Mouse (Mus musculus) bone marrow macrophage, adult 2 months (primary cell): Measurements from ENCODE around the gene Gls2. TPM values are rescaled to one million over a fixed set of nuclear protein-coding genes. Genes with fewer than 3 reads are reported as not detected.
A peak's percentile ranks its signal among the peaks of the same experiment; 100 is the strongest.

ENCODE experiments used
- H3K27ac ChIP-seq: 2 replicates; pipeline ENCODE4 v1.5.1; 2012; ENCODE audit warnings: low read depth, low read length; ENCODE audit not compliant: insufficient read depth
- H3K4me1 ChIP-seq: 2 replicates; pipeline ENCODE4 v1.6.1; 2012; ENCODE audit warnings: low read length; ENCODE audit not compliant: control insufficient read depth, insufficient read depth
- H3K4me3 ChIP-seq: 2 replicates; pipeline ENCODE4 v1.5.1; 2012; ENCODE audit warnings: mild to moderate bottlenecking, low read length, moderate library complexity; ENCODE audit not compliant: insufficient read depth
- CTCF ChIP-seq: IDR thresholded peaks from 2 replicates; pipeline ENCODE4 v1.5.1; 2012; ENCODE audit warnings: low read depth, mild to moderate bottlenecking, low read length, moderate library complexity
- POLR2A ChIP-seq: IDR thresholded peaks from 2 replicates; pipeline ENCODE4 v1.6.1; 2012; ENCODE audit warnings: mild to moderate bottlenecking, low read depth, low read length, borderline replicate concordance
- polyA plus RNA-seq: library from polyadenylated mRNA; stranded (reverse); fragments of >200 nt; gene quantifications from 2 replicates; pipeline ENCODE4 v1.2.4, GENCODE M21; 2012; ENCODE audit not compliant: missing spikeins, insufficient read depth, insufficient read length

The Gls2 gene
- polyA plus RNA-seq, 1 experiment = not detected

DNA sequence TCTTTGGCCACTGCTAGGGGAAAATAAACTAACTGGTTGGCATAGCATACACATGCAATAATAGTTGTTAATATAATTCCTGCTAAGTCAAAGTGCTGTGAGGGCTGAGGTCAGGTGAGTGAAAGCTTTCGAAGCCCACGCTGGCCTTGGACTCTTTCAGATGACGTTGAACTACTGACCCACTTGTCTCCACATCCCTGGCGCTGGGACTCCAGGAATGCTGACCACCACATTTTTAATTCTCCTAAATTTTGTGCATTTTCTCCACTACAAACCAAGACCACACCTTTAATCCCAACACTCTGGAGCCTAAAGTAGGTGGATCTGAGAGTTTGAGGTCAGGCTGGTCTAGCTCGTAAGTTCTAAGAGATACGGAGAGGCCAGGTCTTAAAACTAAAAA is 1.1 kb upstream of the Gls2 start:
- Histone ChIP-seq H3K27ac (no peak overlapping the region), H3K4me3 (no peak overlapping the region), H3K4me1 (no peaks in the 10 kb centered on the region)
- TF ChIP-seq CTCF (no peak), POLR2A (no peak)

DNA sequence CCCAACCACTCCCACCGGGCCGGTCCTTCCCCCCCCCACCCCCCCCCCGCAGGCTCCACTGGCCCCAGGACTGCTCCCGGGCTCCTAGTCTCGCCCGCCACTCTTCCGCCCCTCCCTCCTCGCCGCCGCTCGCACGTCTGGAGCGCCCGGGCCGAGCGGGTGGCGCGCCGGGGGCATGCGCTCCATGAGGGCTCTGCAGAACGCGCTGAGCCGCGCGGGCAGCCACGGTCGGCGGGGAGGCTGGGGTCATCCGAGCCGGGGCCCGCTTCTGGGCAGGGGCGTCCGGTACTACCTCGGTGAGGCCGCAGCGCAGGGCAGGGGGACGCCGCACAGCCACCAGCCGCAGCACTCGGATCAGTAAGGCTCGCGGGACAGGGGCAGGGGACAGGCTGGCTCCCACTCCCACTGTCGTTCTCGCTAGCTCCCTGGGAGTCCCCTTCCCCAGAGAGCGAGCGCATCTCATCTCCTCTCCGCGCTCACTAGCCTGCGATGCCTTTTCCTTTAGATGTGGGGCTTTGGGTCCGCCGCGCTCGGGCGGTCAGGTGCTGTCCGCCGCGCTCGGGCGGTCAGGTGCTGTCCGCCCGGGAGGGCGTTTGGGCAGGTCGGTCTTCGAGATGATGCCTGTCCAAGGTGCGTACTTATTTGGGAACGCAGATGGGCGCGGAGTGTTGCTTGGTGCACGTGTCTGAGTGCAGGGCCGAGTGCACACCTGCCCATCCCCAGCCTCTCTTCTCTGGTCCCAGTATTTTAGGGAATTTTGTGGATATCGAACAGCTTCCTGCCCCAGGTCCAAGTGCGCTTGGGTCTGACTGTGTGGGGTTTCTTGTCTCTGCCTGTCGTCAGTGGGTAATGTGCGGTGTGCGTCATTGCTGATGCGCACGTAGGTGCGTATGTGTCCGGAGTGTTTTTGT is 549 bp downstream of the Gls2 start:
- peak overlapping the region; percentile 93 for H3K4me3 ChIP-seq
- no peak overlapping the region for H3K27ac ChIP-seq
- TF ChIP-seq CTCF (no peak), POLR2A (no peak)
- H3K4me1 ChIP-seq = no peaks in the 10 kb centered on the region

- H3K4me3 ChIP-seq = no peak overlapping the region
- TF ChIP-seq CTCF = no peak
- TF ChIP-seq POLR2A = no peak
Observed at GRCm38 (mm10) chr10:128201856-128202255, 7.6 kb downstream of the Gls2 start.

DNA sequence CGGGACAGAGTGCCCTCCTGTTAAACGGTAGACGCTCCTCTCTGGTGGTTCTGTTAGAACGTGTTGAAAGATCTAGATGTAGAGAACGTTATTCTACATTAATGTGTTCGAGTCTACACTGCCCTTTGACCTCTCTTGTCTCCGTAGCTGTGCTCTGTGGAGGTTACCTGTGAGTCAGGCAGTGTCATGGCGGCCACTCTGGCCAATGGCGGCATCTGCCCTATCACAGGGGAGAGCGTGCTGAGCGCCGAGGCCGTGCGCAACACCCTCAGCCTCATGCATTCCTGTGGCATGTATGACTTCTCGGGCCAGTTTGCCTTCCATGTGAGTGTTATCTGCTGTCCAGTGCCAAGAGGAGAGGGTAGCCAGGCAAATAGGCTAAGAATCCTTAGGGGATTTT is 10.7 kb downstream of the Gls2 start:
- no peak overlapping the region for H3K27ac ChIP-seq
- TF ChIP-seq POLR2A (no peak), CTCF (no peak)
- H3K4me3 ChIP-seq = no peak overlapping the region
- H3K4me1 ChIP-seq = no peaks in the 10 kb centered on the region

More at GRCm38 (mm10) chr10:128201856-128202255, 7.6 kb downstream of the Gls2 start:
- no peak overlapping the region for H3K27ac ChIP-seq
- H3K4me1 ChIP-seq = no peaks in the 10 kb centered on the region

DNA sequence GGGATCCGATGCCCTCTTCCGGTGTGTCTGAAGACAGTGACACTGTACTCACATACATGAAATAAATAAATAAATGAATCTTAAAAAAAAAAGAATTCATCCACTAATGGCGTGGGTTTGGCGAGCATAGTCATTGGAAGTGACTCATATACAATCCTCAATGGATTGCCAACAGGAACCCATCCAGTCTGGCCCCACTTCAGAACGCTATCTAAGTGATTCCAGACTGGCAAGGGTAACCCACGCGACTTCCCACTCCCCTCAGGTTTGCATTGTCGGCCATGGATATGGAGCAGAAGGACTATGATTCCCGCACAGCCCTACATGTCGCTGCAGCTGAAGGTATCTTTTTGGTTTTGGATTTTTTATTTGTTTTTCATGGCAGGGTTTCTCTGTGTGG is 14.1 kb downstream of the Gls2 start:
- no peak overlapping the region for H3K27ac ChIP-seq
- no peak for TF ChIP-seq POLR2A
- no peak for TF ChIP-seq CTCF
- no peak overlapping the region for H3K4me3 ChIP-seq
- H3K4me1 ChIP-seq = peaks cover 13% of the 10 kb centered on the region; the same call in 1 of the 2 replicates

DNA sequence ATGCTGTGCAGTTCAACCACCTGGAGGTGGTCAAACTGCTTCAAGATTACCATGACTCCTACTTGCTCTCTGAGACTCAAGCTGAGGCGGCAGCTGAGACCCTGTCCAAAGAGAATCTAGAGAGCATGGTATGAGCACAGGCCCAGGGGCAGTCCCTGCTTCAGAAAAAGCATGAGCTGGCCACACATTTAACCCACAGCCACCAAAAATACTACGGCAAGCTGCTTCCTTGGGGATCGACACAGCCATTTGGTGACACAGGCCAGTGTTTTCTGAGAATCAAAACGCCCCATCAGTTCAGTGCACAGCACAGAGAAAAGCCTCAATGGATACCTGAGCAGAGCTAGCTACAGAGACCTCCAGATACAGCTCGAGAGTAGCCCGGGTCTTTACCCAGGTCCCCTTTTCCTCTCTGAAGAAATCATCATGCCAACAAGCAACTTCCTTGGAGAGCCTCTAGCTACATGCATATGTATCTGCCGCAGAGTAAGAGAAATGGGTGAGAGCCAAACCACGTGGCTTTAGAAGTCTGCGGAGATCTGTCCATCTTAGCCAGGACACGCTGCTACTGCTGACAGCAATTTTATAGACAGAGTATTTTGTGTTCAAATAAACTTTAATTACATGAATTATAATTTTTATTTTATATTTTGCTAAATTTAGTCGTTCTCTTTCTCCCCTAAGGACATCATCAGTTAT is 15.2 kb downstream of the Gls2 start:
- TF ChIP-seq CTCF = no peak
- no peak for TF ChIP-seq POLR2A
- Histone ChIP-seq H3K4me1 (peaks cover 13% of the 10 kb centered on the region; the same call in 1 of the 2 replicates), H3K4me3 (no peak overlapping the region), H3K27ac (no peak overlapping the region)

DNA sequence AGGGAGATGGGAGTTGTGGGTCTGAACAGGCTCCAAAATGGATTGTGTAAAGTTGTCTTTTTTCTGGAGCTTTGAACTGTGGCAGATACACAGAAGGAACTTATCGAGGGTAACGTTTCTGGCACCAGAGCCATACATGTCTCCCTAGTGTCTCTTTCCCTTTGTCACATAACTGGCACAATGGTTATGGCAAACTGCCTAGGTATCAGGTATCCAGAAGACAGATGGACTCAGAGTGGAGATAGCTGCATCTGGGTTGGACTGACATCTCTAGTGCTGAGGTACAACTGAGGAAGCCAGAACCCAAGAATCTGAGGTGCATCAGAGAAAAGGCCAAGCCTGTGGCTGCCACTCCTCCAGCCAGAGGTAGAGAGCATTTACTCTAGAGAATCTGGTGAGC is 15.9 kb downstream of the Gls2 start:
- no peak overlapping the region for H3K27ac ChIP-seq
- peaks cover 13% of the 10 kb centered on the region; the same call in 1 of the 2 replicates for H3K4me1 ChIP-seq
- H3K4me3 ChIP-seq = no peak overlapping the region
- TF ChIP-seq CTCF (no peak), POLR2A (no peak)

- Histone ChIP-seq H3K4me3 (peak overlapping the region; percentile 68), H3K27ac (no peak overlapping the region), H3K4me1 (peaks cover 13% of the 10 kb centered on the region; the same call in 1 of the 2 replicates)
- no peak for TF ChIP-seq CTCF
- TF ChIP-seq POLR2A = no peak
Observed at GRCm38 (mm10) chr10:128210954-128211353, 16.7 kb downstream of the Gls2 start.

DNA sequence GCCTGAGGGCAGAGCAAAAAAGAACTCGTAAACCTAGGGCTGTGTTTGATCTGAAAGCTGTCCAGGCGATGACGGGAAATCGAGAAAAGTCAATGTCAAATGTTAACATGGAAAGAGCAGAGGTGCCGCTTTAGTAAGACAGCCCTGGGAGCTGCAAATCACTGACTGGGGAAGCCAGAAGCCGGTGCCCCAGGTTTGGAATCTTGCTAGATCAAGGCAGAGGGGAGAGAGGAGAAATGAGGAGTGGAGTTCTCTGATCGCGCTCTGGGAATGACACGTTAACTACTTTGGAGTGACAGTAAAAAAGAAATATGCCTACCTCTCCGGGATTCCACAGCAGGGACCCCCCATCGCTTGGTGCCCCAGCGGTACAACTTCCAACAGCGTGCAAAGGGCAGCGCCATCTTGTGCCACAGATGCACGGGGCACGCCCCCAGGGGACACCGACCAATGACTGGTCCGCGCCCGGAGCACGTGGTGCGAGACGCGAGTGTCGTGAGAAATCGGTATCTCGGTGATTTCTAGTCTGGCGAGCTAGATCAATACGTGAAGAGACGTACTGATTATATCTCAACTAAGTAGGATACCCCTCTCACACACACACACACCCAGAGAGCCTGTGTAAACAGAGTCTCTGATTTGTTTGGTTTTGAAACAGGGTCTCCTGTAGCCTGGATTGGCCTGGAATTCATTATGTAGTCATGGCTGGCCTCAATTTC is 17.3 kb downstream of the Gls2 start, which contains the start of gene Spryd4:
Gene Spryd4 (minus strand): TSS at position 418 of the 719 bp plus-strand sequence.
- Histone ChIP-seq H3K4me1 (peaks cover 13% of the 10 kb centered on the region; the same call in 1 of the 2 replicates), H3K27ac (no peak within 1 kb of the TSS), H3K4me3 (peak within 1 kb of the TSS; percentile 68)
- TF ChIP-seq POLR2A (peak; percentile 64; the same call in 1 of the 2 replicates), CTCF (no peak)
